Mouse (Mus musculus) liver, embryonic 16.5 days (tissue): ENCODE data around the gene Rnd1. TPM values are rescaled to one million over a fixed set of nuclear protein-coding genes. Genes with fewer than 3 reads are reported as not detected.

Source experiments
- ATAC-seq: fragments of 200-750 bp; cut with Nextera tagmentation; 2 replicates; pipeline ENCODE4 v1.8.0; 2017; ENCODE audit warnings: low read depth, mild to moderate bottlenecking, moderate number of reproducible peaks, moderate library complexity
- H3K27ac ChIP-seq: fragments of 300-500 bp; sonication (generic); 2 replicates; pipeline ENCODE4 v1.5.1; 2014; ENCODE audit warnings: mild to moderate bottlenecking, low read length
- H3K27me3 ChIP-seq: fragments of 300-500 bp; sonication (generic); 2 replicates; pipeline ENCODE4 v1.6.1; 2014; ENCODE audit warnings: low read depth, low read length, mixed read lengths; ENCODE audit not compliant: control insufficient read depth, insufficient read depth
- H3K36me3 ChIP-seq: fragments of 300-500 bp; sonication (generic); 2 replicates; pipeline ENCODE4 v1.6.1; 2014; ENCODE audit warnings: mild to moderate bottlenecking; ENCODE audit not compliant: control insufficient read depth, insufficient read depth
- H3K4me1 ChIP-seq: fragments of 300-500 bp; sonication (generic); 2 replicates; pipeline ENCODE4 v1.6.1; 2014; ENCODE audit warnings: low read depth, low read length, mixed read lengths; ENCODE audit not compliant: control insufficient read depth
- H3K4me2 ChIP-seq: fragments of 300-500 bp; sonication (generic); 2 replicates; pipeline ENCODE4 v1.6.1; 2014; ENCODE audit warnings: low read depth, low read length, mixed read lengths
- H3K4me3 ChIP-seq: fragments of 300-500 bp; sonication (generic); 2 replicates; pipeline ENCODE4 v1.5.1; 2014; ENCODE audit warnings: low read depth, mild to moderate bottlenecking, low read length
- H3K9ac ChIP-seq: fragments of 300-500 bp; sonication (generic); 2 replicates; pipeline ENCODE4 v1.6.1; 2014; ENCODE audit warnings: low read depth, low read length
- H3K9me3 ChIP-seq: fragments of 300-500 bp; sonication (generic); replicated peaks from 2 replicates; pipeline ENCODE4 v1.6.1; 2016; ENCODE audit warnings: low read length; ENCODE audit not compliant: control insufficient read depth
- WGBS: fragments of 180-500 bp; shearing (Covaris S2); extraction: QIAGEN DNeasy Blood & Tissue Kit; methylation state at CpG from one replicate; pipeline ENCODE4 v1.1.7; 2014; ENCODE audit not compliant: insufficient replicate concordance; 5-methylcytosine and 5-hydroxymethylcytosine counted together
- polyA plus RNA-seq: library from polyadenylated mRNA; unstranded; fragments of >200 nt; fragmentation: Nextera tagmentation; extraction: Ambion mirVana; gene quantifications from 2 replicates; pipeline ENCODE4 v1.2.1, GENCODE M21; 2015

The Rnd1 gene
- polyA plus RNA-seq, 1 experiment from 2014 or later: 1.1 TPM

GRCm38 (mm10) chr15:98615751-98616150 is 61.5 kb downstream of the Rnd1 start:
- ATAC-seq: no peak
- peaks cover 11% of the 10 kb centered on the region; the same call in 1 of the 2 replicates for H3K27me3 ChIP-seq
- no peak overlapping the region for H3K9ac ChIP-seq
- no peak overlapping the region for H3K4me2 ChIP-seq
- no peak overlapping the region for H3K27ac ChIP-seq
- 63% methylated on average over 6 of the region's 6 CpGs for WGBS
- no peaks in the 10 kb centered on the region for H3K36me3 ChIP-seq
- H3K9me3 ChIP-seq: no peaks in the 10 kb centered on the region
- H3K4me1 ChIP-seq: peaks cover 14% of the 10 kb centered on the region
- H3K4me3 ChIP-seq: no peak overlapping the region

DNA sequence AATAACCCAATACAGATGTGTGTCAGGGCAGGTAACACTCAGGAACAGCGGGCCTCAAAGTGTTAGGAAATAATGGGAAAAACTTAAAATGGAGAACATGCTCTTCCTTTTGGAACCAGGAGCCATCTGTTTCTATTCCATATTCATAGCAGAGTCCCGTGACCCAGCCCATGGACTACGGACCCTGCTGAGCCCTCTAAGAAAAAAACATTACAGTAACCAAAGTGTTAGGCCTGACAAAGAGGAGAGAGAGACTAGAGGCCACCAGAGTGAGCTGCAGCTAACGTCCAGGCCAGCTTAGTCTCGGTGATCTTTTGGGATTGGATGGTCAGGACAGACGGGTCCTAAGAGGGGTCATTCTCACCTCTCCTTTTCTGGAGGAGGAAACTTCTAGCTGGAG is 62.3 kb downstream of the Rnd1 start:
- Histone ChIP-seq H3K4me3 (no peak overlapping the region), H3K36me3 (no peaks in the 10 kb centered on the region), H3K27me3 (peaks cover 3% of the 10 kb centered on the region; the same call in 1 of the 2 replicates), H3K4me1 (peaks cover 21% of the 10 kb centered on the region), H3K9ac (no peak overlapping the region), H3K27ac (no peak overlapping the region), H3K9me3 (no peaks in the 10 kb centered on the region), H3K4me2 (no peak overlapping the region)
- 61% methylated on average over 6 of the region's 6 CpGs for WGBS
- no peak for ATAC-seq

DNA sequence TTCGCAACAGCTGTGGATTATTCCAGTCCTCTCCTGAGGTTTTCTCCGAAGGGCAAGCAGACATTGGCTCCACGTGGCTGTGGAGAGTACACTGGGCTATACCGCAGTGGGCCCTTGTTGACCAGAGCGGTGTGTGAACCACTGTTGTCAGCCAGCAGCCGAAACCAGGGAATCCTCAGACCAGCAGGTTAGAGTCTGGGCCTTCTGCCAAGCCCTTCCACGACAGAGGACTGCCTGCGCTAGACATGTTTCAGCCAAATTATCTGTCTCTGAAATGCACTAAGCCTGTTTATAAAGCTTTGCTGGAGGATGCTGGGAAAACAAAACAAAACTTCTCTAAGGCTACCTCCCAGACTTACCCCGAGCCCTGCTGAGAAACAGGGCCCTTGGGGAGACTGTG is 62.7 kb downstream of the Rnd1 start:
- no peak overlapping the region for H3K9ac ChIP-seq
- H3K4me2 ChIP-seq: no peak overlapping the region
- H3K27me3 ChIP-seq: peaks cover 3% of the 10 kb centered on the region; the same call in 1 of the 2 replicates
- 68% methylated on average over 9 of the region's 9 CpGs for WGBS
- peaks cover 25% of the 10 kb centered on the region for H3K4me1 ChIP-seq
- no peaks in the 10 kb centered on the region for H3K9me3 ChIP-seq
- H3K36me3 ChIP-seq: no peaks in the 10 kb centered on the region
- no peak for ATAC-seq
- no peak overlapping the region for H3K4me3 ChIP-seq
- no peak overlapping the region for H3K27ac ChIP-seq

Other genes with a start within 250 kb of the Rnd1 start
- not detected in 2 replicates for gene Olfr282, start 246.2 kb downstream of the Rnd1 start, polyA plus RNA-seq
- gene Olfr281, start 224.9 kb downstream of the Rnd1 start, polyA plus RNA-seq: not detected in 2 replicates
- not detected in 2 replicates for gene OR5BS1P, start 207.6 kb downstream of the Rnd1 start, polyA plus RNA-seq
- not detected in 2 replicates for gene Lalba, start 194.7 kb downstream of the Rnd1 start, polyA plus RNA-seq
- not detected in 2 replicates for gene Olfr279, start 185.1 kb downstream of the Rnd1 start, polyA plus RNA-seq
- gene Kansl2, start 143.2 kb downstream of the Rnd1 start, polyA plus RNA-seq: 28.3 and 28.5 TPM in 2 replicates
- 24.3 and 25.9 TPM in 2 replicates for gene Ccnt1, start 106.5 kb downstream of the Rnd1 start, polyA plus RNA-seq
- not detected in 2 replicates for gene 4930415O20Rik, start 106.5 kb downstream of the Rnd1 start, polyA plus RNA-seq
- 6.1 and 8.3 TPM in 2 replicates for gene Adcy6, start 67.4 kb downstream of the Rnd1 start, polyA plus RNA-seq
- gene Cacnb3, start 46.6 kb downstream of the Rnd1 start, polyA plus RNA-seq: 0.55 and 0.84 TPM in 2 replicates
- 9.0 and 10.0 TPM in 2 replicates for gene Ddx23, start 14.6 kb downstream of the Rnd1 start, polyA plus RNA-seq
- not detected in 2 replicates for gene Ccdc65, start 30.7 kb upstream of the Rnd1 start, polyA plus RNA-seq
- gene Fkbp11, start 50.7 kb upstream of the Rnd1 start, polyA plus RNA-seq: 172 and 182 TPM in 2 replicates
- gene Arf3, start 85.8 kb upstream of the Rnd1 start, polyA plus RNA-seq: 10.5 and 12.0 TPM in 2 replicates
- gene Wnt10b, start 100.7 kb upstream of the Rnd1 start, polyA plus RNA-seq: not detected in 2 replicates
- not detected in 2 replicates for gene Wnt1, start 112.4 kb upstream of the Rnd1 start, polyA plus RNA-seq
- gene Ddn, start 132.0 kb upstream of the Rnd1 start, polyA plus RNA-seq: not detected in 2 replicates
- 86.8 and 90.6 TPM in 2 replicates for gene Prkag1, start 154.1 kb upstream of the Rnd1 start, polyA plus RNA-seq
- gene Kmt2d, start 193.7 kb upstream of the Rnd1 start, polyA plus RNA-seq: 3.9 and 4.0 TPM in 2 replicates
- gene Rhebl1, start 217.1 kb upstream of the Rnd1 start, polyA plus RNA-seq: 2.9 and 3.4 TPM in 2 replicates
- 0.11 TPM in 2 replicates for gene Dhh, start 221.1 kb upstream of the Rnd1 start, polyA plus RNA-seq
- 4.4 and 4.6 TPM in 2 replicates for gene Lmbr1l, start 240.8 kb upstream of the Rnd1 start, polyA plus RNA-seq